Mouse (Mus musculus) heart, adult 2 months (tissue): ENCODE data around the gene Specc1.

Source experiments
- CTCF ChIP-seq: fragments of 200-600 bp; IDR thresholded peaks from 2 replicates; pipeline ENCODE4 v1.8.1; 2022; ENCODE audit warnings: antibody characterized with exemption, mild to moderate bottlenecking, moderate library complexity
- EP300 ChIP-seq: fragments of 200-500 bp; IDR thresholded peaks from 2 replicates; pipeline ENCODE4 v1.6.1; 2011; ENCODE audit warnings: low read depth, low read length, control low read depth; ENCODE audit not compliant: insufficient read depth
- POLR2A ChIP-seq: fragments of 200-500 bp; IDR thresholded peaks from 2 replicates; pipeline ENCODE4 v1.6.1; 2011; ENCODE audit warnings: mild to moderate bottlenecking, low read depth, low read length, control low read depth; ENCODE audit not compliant: insufficient read depth

DNA sequence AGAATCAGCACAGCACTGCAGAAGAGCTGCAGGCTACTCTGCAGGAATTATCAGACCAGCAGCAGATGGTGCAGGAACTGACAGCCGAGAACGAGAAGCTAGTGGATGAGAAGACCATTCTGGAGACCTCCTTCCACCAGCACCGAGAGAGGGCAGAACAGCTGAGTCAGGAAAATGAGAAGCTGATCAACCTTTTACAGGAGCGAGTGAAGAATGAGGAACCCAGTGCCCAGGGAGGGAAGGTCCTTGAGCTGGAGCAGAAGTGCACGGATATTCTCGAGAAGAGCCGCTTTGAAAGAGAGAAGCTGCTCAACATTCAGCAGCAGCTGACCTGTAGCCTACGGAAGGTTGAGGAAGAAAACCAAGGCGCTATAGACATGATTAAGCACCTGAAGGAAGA is 162.0 kb downstream of the Specc1 start:
- TF ChIP-seq CTCF (no peak), EP300 (no peak), POLR2A (no peak)
